Mouse (Mus musculus) gastrocnemius, postnatal 25 days (tissue): ENCODE measurements at regions not wholly inside any gene's neighbourhood (a gene's known extent, or its start where the extent isn't known, plus 50 kb on each side); places are given as distances from the start of the nearest gene placed in this dataset.
A peak's percentile ranks its signal among the peaks of the same experiment; 100 is the strongest.
"Not testable (repeated sequence)": the region's sequence is repeated elsewhere in the genome, so short reads cannot be mapped to it uniquely, and the experiment has no call there.

Source experiments
- DNase-seq: peaks from one replicate; pipeline ENCODE4 v3.0.0; 2022

- no peak for DNase-seq
Observed at GRCm38 (mm10) chr16:25478300-25478699, 191.7 kb downstream of the Tprg start.

GRCm38 (mm10) chr16:25483831-25484254 is 197.2 kb downstream of the Tprg start:
- DNase-seq: no peak

GRCm38 (mm10) chr16:25485007-25485406 is 198.4 kb downstream of the Tprg start:
- no peak for DNase-seq

- no peak for DNase-seq
Observed at GRCm38 (mm10) chr16:25486477-25487094, 197.0 kb upstream of the Trp63 start.

GRCm38 (mm10) chr16:25490847-25491246 is 192.7 kb upstream of the Trp63 start:
- DNase-seq: no peak

- DNase-seq: no peak
Observed at GRCm38 (mm10) chr16:25494153-25494552, 189.4 kb upstream of the Trp63 start.

- no peak for DNase-seq
Observed at GRCm38 (mm10) chr16:25495586-25496196, 187.9 kb upstream of the Trp63 start.

- DNase-seq: no peak
Observed at GRCm38 (mm10) chr16:25504829-25505228, 178.7 kb upstream of the Trp63 start.

GRCm38 (mm10) chr16:25517114-25517868 is 166.3 kb upstream of the Trp63 start:
- no peak for DNase-seq

GRCm38 (mm10) chr16:25523141-25523540 is 160.4 kb upstream of the Trp63 start:
- DNase-seq: not testable (repeated sequence)

GRCm38 (mm10) chr16:25523621-25524020 is 159.9 kb upstream of the Trp63 start:
- DNase-seq: no peak

GRCm38 (mm10) chr16:25527850-25528249 is 155.7 kb upstream of the Trp63 start:
- no peak for DNase-seq

GRCm38 (mm10) chr16:25528313-25528712 is 155.2 kb upstream of the Trp63 start:
- DNase-seq: no peak

GRCm38 (mm10) chr16:25529681-25530080 is 153.9 kb upstream of the Trp63 start:
- DNase-seq: peak; percentile 64

- peak; percentile 9 for DNase-seq
Observed at GRCm38 (mm10) chr16:25531761-25532336, 151.7 kb upstream of the Trp63 start.

- DNase-seq: no peak
Observed at GRCm38 (mm10) chr16:25532519-25533205, 150.9 kb upstream of the Trp63 start.

GRCm38 (mm10) chr16:25533206-25533580 is 150.4 kb upstream of the Trp63 start:
- peak; percentile 64 for DNase-seq

GRCm38 (mm10) chr16:25536550-25536949 is 147.0 kb upstream of the Trp63 start:
- no peak for DNase-seq

- DNase-seq: no peak
Observed at GRCm38 (mm10) chr16:25549542-25550110, 133.9 kb upstream of the Trp63 start.

- DNase-seq: no peak
Observed at GRCm38 (mm10) chr16:25557181-25557580, 126.4 kb upstream of the Trp63 start.

GRCm38 (mm10) chr16:25580216-25580615 is 103.3 kb upstream of the Trp63 start:
- DNase-seq: no peak
